Comparison of ENCODE assay signal across 8 mouse cellular contexts in genomic region chr2:30343601-30344137, GRCm38 (mm10). TPM values are rescaled to one million over a fixed set of nuclear protein-coding genes. Genes with fewer than 3 reads are reported as not detected.
DNase-seq lines count a peak whose midpoint lies in the region; ATAC-seq and TF ChIP-seq lines count a peak whose summit lies in the region.

No protein-coding gene starts in this region.

- ATAC-seq in heart, embryonic 13.5 days (ENCODE audit: extremely low read depth, insufficient number of reproducible peaks, low FRiP score, low TSS enrichment): no peak; the same call in 1 of the 2 replicates

- peaks cover 99% of the 10 kb centered on the region for H3K36me3 ChIP-seq in heart, embryonic 13.5 days

- H3K27me3 ChIP-seq in heart, embryonic 13.5 days (replicated peaks): no peaks in the 10 kb centered on the region

- 54% methylated on average over 14 of the region's 14 CpGs for WGBS in heart, embryonic 13.5 days
- WGBS in olfactory bulb, adult 2 months: 25% methylated on average over 14 of the region's 14 CpGs

- peak overlapping the region; percentile 84 for H3K27ac ChIP-seq in heart, embryonic 13.5 days (replicated peaks)
- peak overlapping the region; percentile 23 for H3K27ac ChIP-seq in olfactory bulb, adult 2 months (ENCODE audit: insufficient read depth, low read depth, low read length)

- intact Hi-C loops in heart, postnatal 25 days (cut with DNase I): no loop called here

- H3K4me1 ChIP-seq in heart, embryonic 13.5 days: peaks cover 25% of the 10 kb centered on the region
- H3K4me1 ChIP-seq in olfactory bulb, adult 2 months (ENCODE audit: control insufficient read depth, insufficient read depth, low read length): peaks cover 14% of the 10 kb centered on the region

- 0 out of 2 replicates have a peak overlapping the region, but pooled peaks have one; percentile 13 for H3K4me2 ChIP-seq in heart, embryonic 13.5 days

- H3K4me3 ChIP-seq in heart, embryonic 13.5 days: no peak overlapping the region
- H3K4me3 ChIP-seq in olfactory bulb, adult 2 months (ENCODE audit: insufficient read depth, low read depth, low read length): no peak overlapping the region

- no peak for TF ChIP-seq CTCF in olfactory bulb, adult 2 months (IDR thresholded peaks at IDR 0.05; ENCODE audit: insufficient read depth, low read depth, low read length)

- no peaks in the 10 kb centered on the region for H3K9me3 ChIP-seq in heart, embryonic 13.5 days

- peak overlapping the region; percentile 60 for H3K9ac ChIP-seq in heart, embryonic 13.5 days

- no peak for TF ChIP-seq POLR2A in olfactory bulb, adult 2 months (IDR thresholded peaks at IDR 0.05; ENCODE audit: insufficient read depth, low read depth, low read length)

- peak; percentile 96 for DNase-seq in heart, adult 11 months
- DNase-seq in heart, postnatal 25 days (ENCODE audit: low spot score): no peak
- DNase-seq in right cerebral cortex, postnatal 10 days (ENCODE audit: low spot score in 2 of 2): peak; percentile 52 to 60
- DNase-seq in right cerebral cortex, postnatal 25 days: no peak
- no peak for DNase-seq in frontal cortex, postnatal 10 days (ENCODE audit: low spot score in 2 of 2)
- DNase-seq in retina, postnatal 1 day: no peak

RNA-seq across cellular contexts. Expression of gene Sh3glb2, which starts 15.5 kb away (rescaled TPM):
- total RNA-seq in heart, postnatal 25 days (2021): 10 to 100 TPM; 39.7 to 40.3 TPM
- polyA plus RNA-seq in heart, embryonic 13.5 days (2015; fragmentation: Nextera tagmentation; extraction: Ambion mirVana): 122 and 124 TPM in 2 replicates
- polyA plus RNA-seq in olfactory bulb, adult 2 months (2012; ENCODE audit: insufficient read depth, insufficient read length, low replicate concordance, missing spikeins): 562 TPM in 1 of 2 replicates, not detected in the other

RNA-seq across cellular contexts. Expression of gene Miga2, which starts 20.4 kb away (rescaled TPM):
- 10 to 100 TPM; 68.5 to 74.0 TPM for total RNA-seq in heart, postnatal 25 days (2021)
- polyA plus RNA-seq in heart, embryonic 13.5 days (2015; fragmentation: Nextera tagmentation; extraction: Ambion mirVana): 28.9 and 31.4 TPM in 2 replicates
- polyA plus RNA-seq in olfactory bulb, adult 2 months (2012; ENCODE audit: insufficient read depth, insufficient read length, low replicate concordance, missing spikeins): not detected in 2 replicates

RNA-seq across cellular contexts. Expression of gene Dolpp1, which starts 48.4 kb away (rescaled TPM):
- total RNA-seq in heart, postnatal 25 days (2021): 10 to 100 TPM in 1 of 2 experiments, 1 to 10 TPM in 1; 8.3 to 10.4 TPM
- 18.8 and 23.2 TPM in 2 replicates for polyA plus RNA-seq in heart, embryonic 13.5 days (2015; fragmentation: Nextera tagmentation; extraction: Ambion mirVana)
- polyA plus RNA-seq in olfactory bulb, adult 2 months (2012; ENCODE audit: insufficient read depth, insufficient read length, low replicate concordance, missing spikeins): not detected in 2 replicates

RNA-seq across cellular contexts. Expression of gene Nup188, which starts 57.5 kb away (rescaled TPM):
- total RNA-seq in heart, postnatal 25 days (2021): 10 to 100 TPM; 19.6 to 20.0 TPM
- polyA plus RNA-seq in heart, embryonic 13.5 days (2015; fragmentation: Nextera tagmentation; extraction: Ambion mirVana): 22.2 and 25.7 TPM in 2 replicates
- not detected in 2 replicates for polyA plus RNA-seq in olfactory bulb, adult 2 months (2012; ENCODE audit: insufficient read depth, insufficient read length, low replicate concordance, missing spikeins)

RNA-seq across cellular contexts. Expression of gene Dolk, which starts 57.5 kb away (rescaled TPM):
- total RNA-seq in heart, postnatal 25 days (2021): 10 to 100 TPM; 23.6 to 26.3 TPM
- polyA plus RNA-seq in heart, embryonic 13.5 days (2015; fragmentation: Nextera tagmentation; extraction: Ambion mirVana): 27.8 and 30.3 TPM in 2 replicates
- polyA plus RNA-seq in olfactory bulb, adult 2 months (2012; ENCODE audit: insufficient read depth, insufficient read length, low replicate concordance, missing spikeins): not detected in 2 replicates

Comparison
In these comparisons a context has a peak if more than half of its experiments do, and no peak if none do; other contexts are left out.
1. DNase-seq: peak in heart, adult 11 months (single experiment) and right cerebral cortex, postnatal 10 days (2 of 2); none in heart, postnatal 25 days (single experiment), right cerebral cortex, postnatal 25 days (single experiment), frontal cortex, postnatal 10 days (0 of 2) and retina, postnatal 1 day (single experiment).
2. RNA of gene Dolpp1, which starts 48.4 kb away (polyA plus RNA-seq): 18.8 to 23.2 TPM in heart, embryonic 13.5 days; not detected in olfactory bulb, adult 2 months; every median in the first group is over 10 times any median in the second.